Mouse (Mus musculus): ENCODE measurements at regions not wholly inside any gene's neighbourhood (a gene's known extent, or its start where the extent isn't known, plus 50 kb on each side); places are given as distances from the start of the nearest gene placed in this dataset.

DNA sequence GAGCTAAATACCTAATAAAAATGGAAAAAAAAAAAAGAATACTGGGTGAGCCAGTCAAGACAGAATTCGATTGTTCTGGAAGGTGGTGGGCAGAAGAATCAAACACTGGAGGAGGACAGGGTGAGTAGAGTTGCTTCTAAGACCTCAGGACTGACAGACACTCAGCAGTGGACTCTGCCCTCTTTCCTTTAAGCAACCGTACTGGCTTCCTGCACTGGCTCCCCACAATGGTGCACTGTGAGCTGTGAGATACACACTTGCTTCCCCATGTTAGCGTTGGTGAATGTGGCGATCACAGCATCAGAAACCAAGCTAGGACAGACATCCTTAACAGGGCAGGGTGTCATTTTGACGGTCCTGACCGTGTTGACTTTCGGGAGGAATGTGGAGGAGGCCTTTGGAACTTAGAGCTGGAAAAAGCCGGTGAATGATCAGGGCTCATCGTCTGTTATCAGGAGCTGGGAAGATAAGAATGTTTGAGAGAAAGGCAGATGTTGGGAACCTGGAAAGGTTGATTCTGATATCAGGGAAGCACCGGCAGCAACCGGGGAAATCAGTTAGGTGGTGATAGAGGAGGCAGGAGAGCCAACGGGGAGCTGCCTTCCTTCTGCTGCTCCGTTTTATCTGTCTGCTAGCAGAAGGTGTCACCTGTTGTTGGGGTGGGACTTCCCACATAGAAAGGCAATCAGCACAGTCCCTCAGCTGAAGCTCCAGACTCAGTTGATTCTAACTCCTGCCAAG is 254.8 kb downstream of the Ajap1 start:
- DNase-seq (ENCODE audit: low read depth, low spot score): no peak

DNA sequence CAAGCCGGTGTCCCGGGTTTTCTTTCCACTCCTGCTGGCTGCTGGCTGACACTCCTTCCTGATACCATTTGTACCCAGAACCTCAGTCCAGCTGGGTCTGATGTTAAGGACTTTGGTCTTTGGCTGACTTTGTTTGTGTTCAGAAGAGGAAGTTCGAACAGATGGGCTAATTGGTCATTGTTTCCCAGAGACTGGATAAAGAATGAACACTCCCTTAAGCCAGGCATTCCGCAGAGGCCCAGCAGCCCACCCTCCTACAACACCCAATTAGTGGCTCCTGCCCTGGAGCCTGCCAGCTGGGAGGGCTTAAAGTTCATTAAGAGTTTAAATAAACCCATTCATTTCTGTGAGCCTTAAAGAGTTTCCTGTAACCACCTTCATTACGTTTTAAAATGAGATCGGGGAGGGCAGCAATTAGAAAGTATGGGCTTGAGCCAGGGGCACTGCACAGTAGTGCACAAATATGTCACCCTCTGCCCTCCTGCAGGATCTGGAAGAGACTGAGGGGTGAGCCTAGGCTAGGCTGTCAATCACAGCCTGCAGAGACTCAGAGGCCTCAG is 257.9 kb downstream of the Ajap1 start:
- no peak for DNase-seq (ENCODE audit: low read depth, low spot score)

DNA sequence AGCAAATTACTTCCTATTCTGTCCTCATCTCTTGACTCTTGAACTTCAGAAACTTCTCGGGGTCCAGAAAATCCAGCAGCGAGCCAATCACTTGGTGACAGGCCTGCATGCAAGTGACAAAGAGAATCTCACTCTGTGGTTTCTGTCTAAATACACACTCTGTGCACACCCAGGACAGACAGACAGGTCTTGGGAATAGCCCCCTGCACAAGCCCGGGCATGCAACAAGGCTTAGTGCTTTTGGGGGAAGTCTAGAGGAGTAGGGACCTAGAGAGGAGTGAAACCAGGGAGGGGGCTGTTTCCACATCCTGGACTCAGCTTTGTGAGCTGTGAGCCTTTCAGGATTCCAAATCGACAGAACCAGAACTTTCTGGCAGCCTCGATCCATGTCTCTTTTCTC is 259.6 kb downstream of the Ajap1 start:
- no peak for DNase-seq (ENCODE audit: low read depth, low spot score)

DNA sequence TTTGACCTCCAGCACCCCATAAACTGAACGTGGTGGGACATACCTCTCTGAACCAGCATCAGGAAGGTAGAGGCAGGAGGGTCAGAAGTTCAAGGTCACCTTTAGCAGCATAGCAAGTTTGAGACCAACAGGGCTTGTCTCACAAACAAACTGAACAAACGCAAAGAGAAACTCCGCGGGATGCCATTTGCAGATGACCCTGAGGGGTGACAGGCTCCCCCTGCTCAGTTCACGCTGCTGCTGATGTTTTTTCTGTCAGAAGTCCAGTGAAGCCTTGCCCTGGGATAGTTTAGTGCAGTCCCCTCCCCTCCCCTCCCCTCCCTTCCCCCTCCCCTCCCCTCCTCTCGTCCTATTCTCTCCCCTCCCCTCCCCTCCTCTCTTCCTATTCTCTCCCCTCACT is 262.1 kb downstream of the Ajap1 start:
- no peak for DNase-seq (ENCODE audit: low read depth, low spot score)

DNA sequence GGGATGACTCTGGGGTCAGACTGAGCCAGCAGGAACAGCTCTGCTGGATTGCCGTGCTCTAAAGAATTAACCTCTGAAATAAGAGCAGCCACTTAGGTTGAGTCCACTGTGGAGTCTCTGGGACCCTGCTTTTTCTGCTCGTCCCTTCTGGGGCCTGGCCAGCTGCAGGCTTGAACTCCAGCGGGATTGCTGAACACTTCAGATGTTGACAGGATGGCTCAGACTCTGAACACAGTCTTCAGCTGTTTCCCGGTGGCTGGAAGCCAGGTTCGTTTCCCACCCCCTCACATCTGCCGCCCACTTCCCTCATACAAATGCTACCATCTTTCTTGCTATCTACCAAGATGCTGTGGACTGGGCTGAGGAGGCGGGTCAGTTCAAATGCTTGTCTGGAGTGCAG is 262.5 kb downstream of the Ajap1 start:
- no peak for DNase-seq (ENCODE audit: low read depth, low spot score)

DNA sequence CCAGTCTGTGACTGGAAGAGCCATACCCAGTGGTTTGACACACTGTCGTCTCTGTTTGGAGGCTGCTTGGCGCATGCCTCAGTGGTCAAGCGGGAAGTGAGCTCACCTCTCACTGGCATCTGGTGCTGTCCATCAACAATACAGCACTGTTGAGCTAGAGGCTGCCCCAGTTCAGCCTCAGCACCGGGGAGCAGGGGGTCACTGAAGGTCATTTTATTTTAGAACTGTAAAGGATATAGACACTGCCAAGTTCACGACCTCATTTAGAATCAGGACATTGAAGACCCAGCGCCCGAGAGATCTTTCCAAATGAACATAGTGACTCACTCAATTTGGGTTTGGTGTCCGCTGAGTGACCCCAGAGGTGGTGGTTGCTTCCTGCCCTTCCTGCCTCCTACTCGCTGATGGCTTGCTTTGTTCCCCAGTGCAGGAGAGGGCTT is 265.1 kb downstream of the Ajap1 start:
- no peak for DNase-seq (ENCODE audit: low read depth, low spot score)

DNA sequence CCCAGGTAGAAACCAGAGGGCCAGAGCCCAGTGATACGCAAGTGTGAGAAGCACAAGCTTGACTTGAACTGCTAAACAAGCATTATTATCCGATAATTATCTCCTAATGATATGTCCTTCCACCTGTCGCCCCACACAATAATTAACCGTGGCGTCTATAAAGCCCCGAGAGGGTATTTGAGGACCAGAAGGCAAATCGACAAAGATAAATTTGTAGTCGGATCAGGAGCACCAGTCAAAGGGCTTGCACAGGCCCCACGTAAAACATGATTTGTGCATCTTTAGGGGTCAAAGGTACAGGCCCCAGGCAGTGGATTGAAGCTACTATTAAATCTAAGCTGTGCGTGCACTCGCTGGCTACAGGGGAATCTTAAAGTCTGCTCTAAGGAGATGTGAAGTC is 270.5 kb downstream of the Ajap1 start:
- DNase-seq (ENCODE audit: low read depth, low spot score): no peak

DNA sequence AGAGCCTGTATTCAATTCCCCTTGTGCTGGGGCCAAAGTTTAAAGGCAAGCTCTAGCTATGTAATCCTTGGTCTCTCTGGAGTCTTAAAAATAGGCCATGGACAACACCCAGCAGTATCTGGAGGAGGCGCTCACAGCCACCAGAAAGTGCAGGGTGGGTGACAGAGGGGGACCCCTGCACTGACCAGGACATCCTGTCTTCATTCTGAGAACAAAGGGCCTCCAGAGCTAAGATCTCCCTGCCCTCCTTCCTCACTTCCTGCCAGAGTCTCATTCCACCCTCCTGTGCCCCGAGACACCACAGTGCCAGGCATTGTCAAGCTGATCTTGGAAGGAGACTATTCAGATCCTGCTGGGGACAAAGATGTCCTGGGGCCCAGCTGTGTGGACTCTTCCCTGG is 273.8 kb downstream of the Ajap1 start:
- DNase-seq (ENCODE audit: low read depth, low spot score): no peak

DNA sequence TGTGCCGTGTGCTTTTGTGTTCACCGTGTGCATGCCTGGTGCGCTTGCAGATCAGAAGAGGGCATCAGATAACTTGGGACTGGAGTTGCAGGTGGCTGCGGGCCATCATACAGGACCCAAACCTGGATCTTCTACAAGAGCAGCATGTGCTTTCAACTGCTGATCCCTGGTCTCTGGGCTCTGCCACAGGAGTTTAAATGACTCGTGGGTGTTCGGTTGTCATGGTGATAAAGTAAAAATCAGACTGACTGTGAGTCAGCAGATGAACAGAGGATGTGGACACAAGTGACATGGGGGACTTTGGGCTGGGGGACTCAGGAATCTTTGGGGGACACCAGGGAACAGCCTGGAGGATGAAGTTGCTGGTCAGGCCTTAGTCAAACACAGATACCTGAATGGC is 274.4 kb downstream of the Ajap1 start:
- DNase-seq (ENCODE audit: low read depth, low spot score): no peak

DNA sequence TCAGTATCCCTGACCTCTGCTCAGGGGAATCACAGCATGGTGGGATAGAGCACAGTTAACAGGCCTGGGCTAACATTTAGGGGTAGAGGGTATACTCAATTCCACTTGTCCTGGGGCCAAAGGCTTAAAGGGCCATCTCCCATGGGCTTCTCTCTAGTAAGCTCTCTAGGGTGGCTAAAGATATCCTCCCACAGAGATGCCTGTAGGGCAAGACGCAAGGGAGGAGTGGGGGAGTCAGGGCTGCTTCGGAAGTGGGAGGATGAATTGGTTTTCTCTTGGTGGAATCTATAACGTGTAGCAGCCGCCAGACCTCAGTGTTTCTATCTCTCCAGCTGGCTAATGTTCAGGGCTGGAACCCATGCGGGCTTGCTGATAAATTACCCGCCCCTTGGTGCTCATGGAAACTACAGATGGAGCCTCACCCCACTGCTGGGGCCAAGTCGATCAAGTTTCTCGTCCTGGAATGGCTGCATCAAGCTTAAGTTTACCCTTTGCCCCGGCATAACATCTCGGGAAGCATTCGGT is 275.0 kb downstream of the Ajap1 start:
- no peak for DNase-seq (ENCODE audit: low read depth, low spot score)

DNA sequence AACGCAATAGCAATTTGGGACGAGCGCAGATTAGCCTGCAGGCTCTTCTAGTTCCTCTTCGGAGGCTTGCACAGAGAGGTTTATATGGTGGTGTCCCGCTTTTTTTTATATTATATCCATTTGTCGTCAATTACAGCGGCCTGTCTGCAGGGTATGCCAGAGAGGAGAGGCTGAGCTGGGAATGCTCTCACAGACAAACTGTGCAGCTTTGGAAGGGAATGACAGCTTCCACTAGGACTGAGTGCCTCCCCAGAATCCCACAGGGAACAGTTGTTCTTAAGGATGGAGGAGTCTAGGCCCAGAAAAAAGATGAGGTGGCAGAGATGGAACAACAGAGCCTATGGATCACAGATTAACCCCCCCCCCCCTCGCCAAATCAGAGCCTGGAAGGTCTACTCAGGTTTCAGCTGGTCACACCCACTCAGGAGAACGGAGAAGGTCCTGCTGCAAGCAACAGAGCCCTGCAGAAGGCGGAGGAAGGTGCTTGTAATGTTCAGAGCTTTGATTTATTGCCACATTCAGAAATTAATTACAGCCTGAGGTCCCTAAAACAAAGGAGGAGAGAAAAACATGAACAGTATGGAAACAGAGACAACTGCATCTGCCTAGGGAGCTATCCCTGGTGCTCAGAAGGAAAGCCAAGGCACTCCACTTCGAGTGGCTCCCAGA is 275.7 kb downstream of the Ajap1 start:
- DNase-seq (ENCODE audit: low read depth, low spot score): no peak

DNA sequence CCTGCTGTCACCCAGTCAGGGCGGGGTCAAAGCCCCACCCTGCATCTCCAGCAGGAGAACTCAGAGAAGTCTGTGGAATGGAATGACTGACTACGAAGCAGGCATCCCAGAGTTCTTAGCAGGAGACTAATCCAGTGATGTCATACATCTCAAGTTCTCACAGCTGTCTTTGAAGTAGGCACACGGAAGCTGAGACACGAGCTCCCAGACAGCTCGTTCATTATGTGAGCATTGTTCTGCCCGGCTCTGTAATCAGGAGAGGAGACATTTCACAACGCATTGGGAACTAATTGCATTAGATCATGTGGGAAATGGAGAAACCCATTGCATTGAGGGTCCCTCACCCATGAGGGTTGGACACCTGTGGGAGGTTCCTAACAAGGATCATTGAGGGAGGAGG is 277.8 kb downstream of the Ajap1 start:
- DNase-seq (ENCODE audit: low read depth, low spot score): no peak

DNA sequence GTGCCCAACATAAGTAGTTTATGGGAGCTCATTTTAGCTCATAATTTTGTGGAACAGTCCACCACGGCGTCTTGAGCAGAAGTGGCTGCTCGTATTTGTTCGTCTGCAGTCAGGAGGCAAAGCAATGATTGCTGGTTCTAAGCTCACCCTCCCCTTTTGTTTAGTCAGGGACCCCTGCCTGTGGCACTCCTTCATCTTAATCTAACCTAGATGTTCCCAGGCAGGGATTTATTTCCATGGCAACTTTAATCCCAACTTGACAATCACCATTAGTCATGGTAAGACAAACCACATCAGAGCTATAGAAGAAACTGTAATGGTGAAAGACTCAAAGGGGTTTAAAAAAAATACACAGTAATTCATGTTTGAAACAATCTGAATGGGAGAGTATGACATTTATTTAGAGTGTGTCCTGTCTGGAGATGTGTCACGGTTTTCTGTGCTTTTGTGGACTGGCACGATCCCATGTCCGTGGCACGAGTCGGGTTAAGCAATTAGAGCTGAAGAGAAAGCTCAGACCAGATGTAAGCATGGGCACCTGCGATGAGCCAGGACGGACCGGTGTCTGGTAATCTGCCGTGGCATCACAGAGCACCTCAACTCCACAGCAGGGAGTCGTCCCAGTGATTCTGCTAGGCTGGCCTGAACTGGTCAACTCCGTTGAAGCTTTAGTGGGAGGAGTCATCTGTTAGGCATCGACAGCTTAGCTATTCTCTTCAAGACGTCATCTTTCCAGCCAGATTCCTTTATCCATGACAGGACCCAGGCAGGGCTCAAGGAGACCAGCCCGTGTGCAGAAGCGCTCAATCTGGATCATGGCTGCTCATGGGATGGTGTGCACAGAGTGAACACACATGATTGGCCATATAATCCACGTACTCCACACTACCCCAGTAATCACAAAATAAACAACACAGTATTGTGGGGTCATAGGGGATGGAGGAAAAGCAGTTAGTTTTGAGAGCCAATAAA is 281.5 kb downstream of the Ajap1 start:
- DNase-seq (ENCODE audit: low read depth, low spot score): no peak

DNA sequence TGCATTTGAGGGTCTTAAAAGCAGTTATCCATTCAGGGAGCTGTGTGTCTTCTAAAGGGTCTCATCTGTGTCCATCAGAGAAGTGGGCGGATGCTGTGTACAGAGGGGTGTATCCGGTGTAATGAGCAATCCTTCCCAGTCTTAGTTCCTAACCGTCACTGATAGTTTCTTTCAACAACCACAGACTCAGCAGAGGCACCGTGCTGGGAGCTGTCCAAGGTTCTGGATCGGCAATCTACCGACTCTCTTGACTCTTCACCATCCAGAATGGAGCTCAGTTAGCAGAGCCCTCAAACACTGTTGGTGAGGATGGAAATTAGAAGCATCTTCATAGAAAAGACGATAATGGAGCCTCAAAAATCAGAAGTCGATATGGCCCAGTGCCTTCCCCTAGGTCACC is 293.1 kb downstream of the Ajap1 start:
- DNase-seq (ENCODE audit: low read depth, low spot score): peak; percentile 1

DNA sequence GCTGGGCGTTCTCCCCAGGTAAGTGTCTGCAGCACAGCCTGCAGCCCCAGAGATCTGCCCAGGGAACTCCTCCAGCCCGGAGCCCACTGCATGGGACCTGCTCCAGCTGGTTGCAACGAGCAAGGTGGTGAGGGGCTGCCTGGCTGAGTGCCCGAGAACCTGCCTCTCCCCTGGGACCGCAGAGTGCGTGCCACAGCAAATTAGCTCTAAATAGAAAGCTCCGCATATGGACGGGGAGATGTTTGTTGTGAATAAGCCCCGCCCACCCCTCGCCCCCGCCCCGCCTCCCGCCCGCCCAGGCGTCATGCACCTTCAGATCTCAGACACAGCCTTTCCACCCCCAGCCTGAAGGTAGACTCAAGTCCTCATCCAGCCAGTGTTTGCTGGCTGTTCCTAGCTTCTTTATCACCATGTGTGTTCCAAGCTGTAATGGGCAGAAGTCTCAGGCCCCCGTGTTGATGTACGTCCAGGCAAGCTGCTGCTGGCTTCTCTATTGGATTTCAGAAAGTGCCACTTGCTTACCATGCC is 294.0 kb downstream of the Ajap1 start:
- DNase-seq (ENCODE audit: low read depth, low spot score): no peak

DNA sequence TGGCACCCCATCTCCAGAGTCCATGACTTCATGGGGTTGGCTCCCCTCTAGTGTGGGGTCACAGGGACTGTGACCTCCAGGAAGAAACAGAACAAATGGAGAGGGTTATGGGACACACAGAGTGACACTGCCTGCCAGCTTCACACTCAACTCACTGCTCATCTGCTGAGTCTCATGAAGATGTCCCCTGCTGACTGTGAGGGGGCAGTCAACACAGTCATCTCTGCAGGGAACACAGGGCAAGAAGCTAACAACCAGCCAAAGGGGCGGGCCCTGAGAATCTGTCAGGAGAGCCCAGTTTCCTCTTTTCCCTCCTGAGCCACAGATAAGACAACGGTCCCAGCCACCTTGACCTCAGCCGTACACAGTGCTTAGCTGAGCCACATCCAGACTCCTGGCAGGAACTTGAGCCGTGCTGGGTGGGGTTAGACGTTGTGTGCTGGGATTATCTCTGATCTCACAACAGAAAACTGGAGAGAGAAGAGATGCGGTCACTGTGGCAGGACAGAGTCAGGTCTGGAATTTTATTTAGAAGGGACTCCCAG is 294.6 kb downstream of the Ajap1 start:
- DNase-seq (ENCODE audit: low read depth, low spot score): no peak

DNA sequence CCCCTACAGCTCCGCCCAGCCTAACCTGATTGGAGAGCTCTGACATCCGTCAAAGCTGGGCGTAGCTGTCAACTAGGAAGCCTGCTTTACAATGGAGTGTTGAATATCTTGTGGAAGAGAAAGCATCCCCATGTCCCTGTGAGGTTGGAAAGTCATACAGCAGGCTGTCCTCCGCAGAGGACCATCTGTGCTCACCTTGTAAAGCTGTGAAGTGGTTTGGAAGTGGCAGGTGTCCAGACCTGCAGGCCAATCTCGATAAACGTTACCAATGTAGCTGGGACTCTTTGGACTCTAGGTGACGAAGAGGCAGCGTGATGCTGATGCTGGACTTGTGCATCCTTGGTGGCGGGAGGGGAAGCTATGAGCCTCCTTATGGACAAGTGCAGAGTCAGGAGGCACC is 305.1 kb downstream of the Ajap1 start:
- DNase-seq (ENCODE audit: low read depth, low spot score): no peak

DNA sequence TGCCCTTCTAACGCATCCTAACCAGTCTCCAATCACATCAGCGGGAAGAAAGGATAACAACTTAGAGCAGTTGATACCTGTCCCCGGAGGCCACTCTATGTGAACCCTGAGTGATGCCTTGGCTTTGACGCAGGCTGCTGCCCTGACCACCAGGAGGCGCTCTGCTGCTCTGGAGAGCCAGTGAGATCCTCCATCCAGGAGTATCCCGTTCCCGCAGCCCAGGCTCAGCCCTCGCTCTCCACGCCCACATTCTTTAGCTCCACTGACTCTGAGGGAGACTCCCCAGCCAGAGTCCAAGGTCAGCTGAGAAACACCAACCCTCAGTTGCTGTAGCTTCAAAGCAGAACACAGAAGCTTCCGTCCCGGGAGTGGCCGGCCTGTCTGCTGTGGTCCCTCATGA is 307.0 kb downstream of the Ajap1 start:
- no peak for DNase-seq (ENCODE audit: low read depth, low spot score)

DNA sequence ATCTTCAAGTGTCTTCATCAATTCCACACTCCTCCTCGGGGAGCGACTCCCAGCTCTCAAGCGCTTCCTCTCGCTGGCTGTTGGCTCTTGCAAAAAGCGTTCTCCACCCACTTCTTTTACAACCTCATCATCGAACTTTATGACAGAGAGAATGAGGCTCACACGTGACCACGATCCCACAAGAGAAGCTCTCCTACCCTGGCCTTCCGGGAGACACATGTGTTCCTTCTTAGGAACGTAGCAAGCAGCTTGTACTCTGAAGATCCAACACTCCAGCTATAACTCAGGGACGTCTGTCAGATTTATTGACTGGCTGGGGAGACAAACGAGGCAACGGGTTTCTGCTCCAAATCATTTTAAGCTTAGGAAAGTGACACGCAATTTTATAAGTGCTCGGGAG is 307.5 kb downstream of the Ajap1 start:
- DNase-seq (ENCODE audit: low read depth, low spot score): no peak

DNA sequence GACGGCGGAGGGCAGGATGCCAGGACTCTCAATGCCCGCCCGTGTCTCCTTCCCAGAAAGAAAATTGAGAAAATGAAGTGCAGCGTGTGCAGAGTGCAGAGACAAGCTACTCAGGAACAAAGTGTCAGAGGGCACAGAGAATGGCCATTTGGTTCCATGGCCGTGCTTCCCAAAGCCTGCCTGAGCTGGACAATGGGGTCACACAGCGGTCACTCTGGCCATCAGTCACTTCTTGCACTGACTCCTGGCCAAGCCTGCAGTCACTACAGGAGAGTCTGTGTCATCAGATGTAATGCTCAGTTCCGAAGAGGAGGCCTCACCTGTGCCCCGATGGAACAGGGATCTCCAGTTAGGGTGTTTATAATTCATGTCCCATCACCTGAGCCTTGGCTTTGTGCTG is 312.6 kb downstream of the Ajap1 start:
- DNase-seq (ENCODE audit: low read depth, low spot score): no peak

DNA sequence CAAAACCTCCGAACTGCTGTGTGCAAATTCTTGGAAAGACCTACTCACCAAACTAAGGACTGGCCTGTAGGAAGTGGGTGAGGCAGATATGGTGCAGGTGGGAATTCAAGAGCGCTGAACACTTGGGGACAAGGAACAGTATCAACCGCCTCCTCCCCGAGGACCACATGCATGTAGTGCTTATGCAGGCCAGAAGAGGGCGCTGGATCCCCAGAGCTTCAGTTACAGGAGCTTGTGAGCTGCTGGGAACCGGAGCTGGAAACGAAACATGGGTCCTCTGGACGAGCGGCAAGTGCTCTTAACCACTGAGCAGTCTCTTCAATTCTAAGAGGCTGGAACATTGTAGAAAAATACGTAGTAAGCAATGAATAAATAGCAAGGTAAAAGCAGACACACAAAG is 317.8 kb downstream of the Ajap1 start:
- no peak for DNase-seq (ENCODE audit: low read depth, low spot score)
